Mouse (Mus musculus) adrenal gland, postnatal 4 days (tissue): ENCODE results near the gene L2hgdh. TPM values are rescaled to one million over a fixed set of nuclear protein-coding genes. Genes with fewer than 3 reads are reported as not detected.
A peak's percentile ranks its signal among the peaks of the same experiment; 100 is the strongest.

ENCODE experiments used
- DNase-seq, 2 experiments: peaks; one replicate each; pipeline ENCODE4 v3.0.0; 2021 to 2022; ENCODE audit warnings: low spot score in 2 of 2, mixed read lengths in 2 of 2
- long read RNA-seq, 2 experiments: library from polyadenylated mRNA; stranded (forward); transcript quantifications; one replicate each; pipeline ENCODE4 v2.0.0; 2021
- total RNA-seq, 2 experiments: library from RNA; stranded (reverse); gene quantifications; 2 replicates each; pipeline ENCODE4 v1.2.3; 2021

L2hgdh gene
- total RNA-seq = 10 to 100 TPM; 21.3 to 22.3 TPM
- long read RNA-seq, experiment 1, transcript L2hgdh-201 (10 exons, 3,340 nt) = major isoform, 13 of 23 reads
- long read RNA-seq, experiment 1, partial matches to known transcripts = 1 of 23 reads
- long read RNA-seq, experiment 1, other reads (novel, unspliced or antisense) = 9 of 23 reads
- long read RNA-seq, experiment 2, transcript L2hgdh-201 (10 exons, 3,340 nt) = major isoform, 39 of 48 reads
- long read RNA-seq, experiment 2, partial matches to known transcripts = 1 of 48 reads
- long read RNA-seq, experiment 2, other reads (novel, unspliced or antisense) = 8 of 48 reads

GRCm38 (mm10) chr12:69724711-69725460 lies at the start of gene L2hgdh, which contains the start of gene Atp5s:
TSS of gene L2hgdh (minus strand) at chr12:69724873.
TSS of gene Atp5s (plus strand) at chr12:69724950.
- peak; percentile 90 to 94 for DNase-seq

GRCm38 (mm10) chr12:69768841-69769240 lies 44.2 kb upstream of the L2hgdh start:
- DNase-seq = no peak

- DNase-seq = no peak
Observed at GRCm38 (mm10) chr12:69767476-69768258, 43.0 kb upstream of the L2hgdh start.

- DNase-seq = no peak
Observed at GRCm38 (mm10) chr12:69766185-69766904, 41.7 kb upstream of the L2hgdh start.

- no peak for DNase-seq
Observed at GRCm38 (mm10) chr12:69765543-69765942, 40.9 kb upstream of the L2hgdh start.

GRCm38 (mm10) chr12:69761603-69762002 lies 36.9 kb upstream of the L2hgdh start:
- no peak for DNase-seq

GRCm38 (mm10) chr12:69760743-69761406 lies 36.2 kb upstream of the L2hgdh start:
- DNase-seq = no peak

- no peak for DNase-seq
Observed at GRCm38 (mm10) chr12:69760014-69760413, 35.3 kb upstream of the L2hgdh start.

- no peak for DNase-seq
Observed at GRCm38 (mm10) chr12:69759267-69759885, 34.7 kb upstream of the L2hgdh start.

- no peak for DNase-seq
Observed at GRCm38 (mm10) chr12:69758221-69759185, 33.8 kb upstream of the L2hgdh start.

- peak; percentile 50 to 84 for DNase-seq
Observed at GRCm38 (mm10) chr12:69757418-69758141, 32.9 kb upstream of the L2hgdh start.

GRCm38 (mm10) chr12:69756015-69756414 lies 31.3 kb upstream of the L2hgdh start:
- no peak for DNase-seq

GRCm38 (mm10) chr12:69753936-69754335 lies 29.3 kb upstream of the L2hgdh start:
- DNase-seq = no peak

GRCm38 (mm10) chr12:69751864-69752341 lies 27.2 kb upstream of the L2hgdh start:
- DNase-seq = no peak

GRCm38 (mm10) chr12:69744138-69744537 lies 19.5 kb upstream of the L2hgdh start:
- DNase-seq = no peak

- no peak for DNase-seq
Observed at GRCm38 (mm10) chr12:69741965-69742364, 17.3 kb upstream of the L2hgdh start.

- DNase-seq = no peak
Observed at GRCm38 (mm10) chr12:69733923-69734322, 9.2 kb upstream of the L2hgdh start.

- DNase-seq = no peak
Observed at GRCm38 (mm10) chr12:69733518-69733917, 8.8 kb upstream of the L2hgdh start.
